Mouse (Mus musculus) cerebellum, postnatal 14 days (tissue): ENCODE measurements around the gene Fam20a.
A peak's percentile ranks its signal among the peaks of the same experiment; 100 is the strongest.

Source experiments
- DNase-seq, 2 experiments: peaks; one replicate each; pipeline ENCODE4 v3.0.0; 2021; ENCODE audit warnings: mixed read lengths in 2 of 2

The Fam20a gene

DNA sequence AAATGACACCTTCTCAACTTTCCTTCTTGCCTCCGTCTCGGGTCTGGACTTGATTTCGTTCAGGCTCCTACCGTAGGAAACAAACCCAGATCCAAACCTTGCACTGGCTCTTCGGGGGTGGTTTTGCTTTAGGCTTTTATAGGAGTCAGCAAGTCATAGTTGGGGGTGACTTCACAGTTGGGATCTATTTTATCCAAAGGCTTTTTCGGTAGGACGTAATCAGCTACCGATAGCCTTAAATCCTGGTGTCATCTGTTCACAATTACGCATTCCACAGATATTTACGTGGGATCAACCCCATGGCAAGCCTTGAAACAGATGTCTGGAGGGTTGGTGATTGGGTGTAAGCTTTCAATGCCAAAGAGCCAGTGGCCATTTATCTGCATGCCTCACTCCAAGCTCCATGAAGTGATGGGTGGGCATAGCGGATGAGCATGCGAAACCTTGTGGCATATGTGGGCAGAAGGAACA lies 6.7 kb downstream of the Fam20a start:
- DNase-seq: no peak

DNA sequence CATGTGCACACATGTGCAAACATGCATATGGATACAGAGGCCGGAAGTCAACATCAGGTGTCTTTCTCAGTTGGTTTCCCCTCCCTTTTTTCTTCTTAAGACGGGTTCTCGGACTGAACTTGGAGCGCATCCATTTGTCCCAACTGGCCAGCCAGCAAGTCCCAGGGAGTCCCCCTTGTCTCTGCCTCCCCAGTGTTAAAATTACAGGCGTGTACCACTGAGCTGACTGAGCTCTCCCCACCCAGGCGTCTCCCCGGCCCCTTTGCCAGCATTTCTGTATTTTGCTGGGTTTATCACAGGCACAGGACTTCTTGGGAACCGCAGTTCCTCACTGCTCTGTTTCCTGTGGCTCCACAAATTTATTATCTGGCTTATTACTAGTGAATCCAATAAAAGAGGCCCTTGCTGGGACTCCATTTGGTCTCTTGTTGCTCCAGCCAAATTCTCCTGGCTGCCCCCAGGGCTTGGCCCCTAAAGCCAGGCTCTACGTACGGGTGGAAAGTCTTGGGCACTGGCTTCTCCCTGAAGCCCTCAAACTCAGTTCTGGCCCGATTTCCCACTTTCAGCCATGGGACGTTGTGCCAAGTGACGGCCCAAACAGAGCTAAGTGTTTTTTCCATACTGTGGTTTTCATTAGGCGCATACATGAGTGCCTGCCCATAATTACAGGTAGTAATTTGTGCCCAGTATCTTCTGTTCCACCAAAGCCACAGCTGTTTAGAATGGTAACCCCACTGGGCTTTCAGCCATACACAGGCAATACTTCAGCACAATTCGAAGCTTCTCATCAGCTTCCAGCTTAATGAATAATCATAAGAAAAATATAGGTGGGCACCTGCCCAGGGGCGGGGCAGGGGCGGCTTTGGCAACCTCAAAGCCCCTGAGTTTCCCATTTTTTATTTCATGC lies 7.5 kb downstream of the Fam20a start:
- DNase-seq: peak; percentile 46 to 69

DNA sequence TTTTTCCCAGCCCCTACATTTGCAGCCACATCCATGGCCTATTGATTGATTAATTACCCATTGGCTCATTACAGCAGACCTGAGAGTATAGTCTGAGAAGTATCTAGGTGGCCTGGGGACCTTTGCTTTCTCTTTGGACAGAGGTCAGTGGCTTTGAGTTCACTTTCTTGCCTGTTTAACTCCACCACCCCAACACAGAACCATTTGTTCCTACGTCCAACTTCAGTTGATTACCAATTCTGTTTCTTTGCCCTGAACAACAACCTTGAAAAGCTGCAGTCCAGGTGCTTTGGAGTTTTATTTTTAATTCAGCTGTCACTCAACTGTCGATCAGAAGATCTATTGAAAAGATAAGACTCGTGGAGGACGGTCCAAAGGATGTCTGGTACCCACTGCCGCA lies 12.6 kb downstream of the Fam20a start:
- DNase-seq: no peak

DNA sequence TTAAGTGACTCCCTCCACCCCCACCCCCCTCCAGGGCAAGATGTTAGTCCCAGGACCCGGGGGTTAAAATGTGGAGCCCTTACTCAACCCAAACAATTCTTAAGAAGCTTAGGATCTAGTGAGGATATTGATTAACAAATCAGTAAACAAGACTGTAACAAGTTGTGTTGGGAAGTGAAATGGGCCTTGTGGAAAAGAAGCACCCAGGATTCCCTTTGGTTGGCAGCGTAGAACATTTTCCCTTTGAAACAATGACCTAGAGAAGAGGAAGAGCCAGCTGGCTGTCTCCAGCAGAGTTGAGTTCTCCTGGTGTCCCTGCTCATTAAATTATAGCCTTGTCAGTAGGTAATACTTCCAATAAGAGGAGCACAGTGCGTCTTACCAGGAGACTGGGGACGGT lies 13.3 kb downstream of the Fam20a start:
- DNase-seq: no peak

DNA sequence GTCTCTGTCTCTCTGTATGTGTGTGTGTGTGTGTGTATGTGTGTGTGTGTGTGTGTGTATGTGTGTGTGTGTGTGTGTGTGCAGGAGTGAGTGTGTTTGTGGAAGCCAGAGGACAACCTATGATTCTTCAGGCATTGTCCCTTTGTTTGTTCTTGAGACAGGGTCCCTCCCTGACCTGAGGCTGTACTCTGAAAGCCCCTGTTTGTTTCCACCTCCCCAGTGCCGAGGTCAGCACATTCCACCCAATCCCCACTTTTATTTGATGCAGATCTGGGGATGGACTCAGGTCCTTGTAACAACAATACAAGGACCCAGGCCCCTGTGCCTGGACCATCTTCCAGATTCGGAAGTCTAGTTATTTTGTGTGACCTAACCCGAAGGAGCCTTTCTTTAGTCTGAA lies 14.6 kb downstream of the Fam20a start:
- DNase-seq: no peak

DNA sequence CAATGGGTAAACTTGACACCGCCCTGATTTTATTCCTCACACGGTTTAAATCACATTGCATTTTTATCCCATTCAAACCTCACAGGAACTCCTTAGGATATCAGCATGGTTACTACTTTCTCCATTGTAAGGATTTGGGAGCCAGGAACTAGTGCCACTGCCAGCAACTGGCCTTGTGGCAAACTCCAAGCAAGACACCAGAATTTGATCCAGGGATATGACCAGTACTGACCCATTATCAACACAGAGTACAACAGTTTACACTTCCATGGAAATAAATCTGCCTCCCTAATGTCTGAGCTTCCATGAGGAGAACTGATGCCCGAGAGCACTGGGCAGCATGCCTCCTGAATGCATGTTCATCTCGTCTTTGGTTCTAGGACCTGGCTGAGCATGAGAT lies 15.5 kb downstream of the Fam20a start:
- DNase-seq: no peak

DNA sequence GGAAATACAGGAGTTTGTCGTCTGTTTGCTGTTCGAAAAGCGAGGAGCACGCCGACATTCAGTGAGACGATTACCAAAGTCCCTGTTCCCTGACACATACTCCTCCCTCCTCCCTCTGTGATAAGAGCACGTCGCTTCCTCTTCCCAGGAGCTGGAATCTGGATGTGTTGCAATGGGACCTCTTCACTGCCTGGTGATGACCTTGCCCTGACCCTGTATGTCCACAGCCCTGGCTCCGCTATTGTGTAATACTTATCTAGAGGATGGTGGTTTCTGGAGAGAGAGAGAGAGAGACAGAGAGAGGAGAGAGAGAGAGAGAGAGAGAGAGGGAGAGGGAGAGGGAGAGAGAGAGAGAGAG lies 16.0 kb downstream of the Fam20a start:
- no peak for DNase-seq

DNA sequence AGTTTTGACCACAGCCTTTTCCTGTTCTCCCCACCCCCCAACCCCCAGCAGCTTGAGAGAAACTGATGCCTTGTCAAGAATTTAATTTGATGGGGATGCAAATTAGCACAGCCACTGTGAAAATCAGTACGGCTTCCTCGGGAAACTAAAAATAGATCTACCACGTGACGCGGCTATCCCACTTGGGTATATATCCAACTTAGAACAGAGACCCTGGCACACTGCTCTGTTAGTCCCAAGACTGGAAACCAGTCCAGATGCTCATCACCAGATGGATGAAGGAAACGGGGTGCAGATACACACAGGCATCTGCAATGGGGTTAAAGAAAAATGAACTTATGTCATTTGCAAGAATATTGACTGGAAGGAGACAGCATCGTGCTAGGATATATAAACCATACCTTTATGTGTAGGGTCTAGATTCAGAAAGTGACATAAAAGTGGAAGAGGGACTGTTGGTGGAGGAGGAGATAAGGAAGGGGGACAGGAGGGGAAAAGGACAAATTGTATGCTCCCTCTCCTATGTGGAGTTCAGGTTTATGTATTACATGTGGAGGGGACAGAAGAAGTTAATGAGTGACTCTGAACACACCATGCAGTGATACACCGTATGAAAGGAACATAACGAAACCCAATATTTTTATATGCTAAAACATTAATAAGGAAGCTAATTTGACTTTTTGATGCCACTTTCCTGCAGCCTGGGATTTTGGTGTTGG lies 16.6 kb downstream of the Fam20a start:
- no peak for DNase-seq

DNA sequence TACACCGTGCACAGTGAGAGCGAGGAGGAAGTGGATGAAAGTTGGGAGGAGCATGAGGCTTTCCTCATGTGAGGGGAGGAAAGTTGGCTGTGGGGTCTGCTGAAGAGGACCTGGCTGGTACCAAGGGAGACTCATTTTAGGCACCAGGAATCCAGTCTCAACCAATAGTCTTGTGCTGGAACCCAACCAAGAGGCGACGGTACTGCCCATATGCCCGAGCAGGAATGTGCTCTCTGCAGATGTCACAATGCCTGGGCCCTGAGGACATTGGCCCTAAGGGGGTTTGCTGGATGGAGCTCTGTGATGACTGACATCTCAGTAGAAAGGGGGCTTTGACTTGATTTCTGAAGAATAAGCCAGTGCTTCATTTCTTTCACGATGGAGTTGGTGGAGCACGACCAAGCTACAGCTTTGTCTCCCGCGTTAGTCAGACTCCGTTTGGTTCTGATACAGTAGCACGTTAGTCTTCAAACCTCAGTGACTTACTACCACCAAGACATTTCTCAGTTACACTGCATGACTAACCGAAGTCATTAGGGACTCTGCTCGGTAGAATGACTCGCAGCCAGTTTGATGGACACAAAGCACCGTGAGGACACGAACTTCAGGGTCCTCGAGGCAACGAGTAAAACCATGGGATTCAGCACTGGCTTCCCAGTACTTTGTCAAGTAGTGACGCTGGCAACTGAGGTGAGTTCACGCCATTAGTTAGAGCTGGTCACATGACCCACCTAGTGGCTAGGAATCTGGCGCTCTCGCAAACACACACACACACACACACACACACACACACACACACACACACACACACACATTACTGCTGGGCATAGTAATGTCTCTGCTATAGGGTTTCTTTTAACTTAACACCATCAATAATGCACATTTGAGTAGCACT lies 17.5 kb downstream of the Fam20a start:
- DNase-seq: no peak

DNA sequence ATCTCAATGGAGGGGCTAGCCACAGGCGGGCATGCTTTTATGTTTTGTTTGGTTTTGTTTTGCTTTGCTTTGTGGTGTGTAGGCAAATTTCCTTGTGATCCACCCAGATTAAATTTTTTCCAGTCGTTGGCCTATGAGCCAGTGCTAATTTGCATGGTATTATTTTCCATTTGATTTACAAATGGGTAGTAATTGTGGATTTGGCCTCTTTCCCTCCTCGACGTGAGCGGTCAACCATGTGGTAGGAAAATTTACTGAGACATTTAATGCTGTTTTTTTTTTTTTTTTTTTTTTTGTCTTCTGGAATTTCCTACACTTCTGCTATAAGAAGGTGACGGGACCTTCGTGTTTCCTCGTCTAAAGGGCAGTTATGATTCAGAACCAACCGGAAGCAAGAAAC lies 18.2 kb downstream of the Fam20a start:
- no peak for DNase-seq

DNA sequence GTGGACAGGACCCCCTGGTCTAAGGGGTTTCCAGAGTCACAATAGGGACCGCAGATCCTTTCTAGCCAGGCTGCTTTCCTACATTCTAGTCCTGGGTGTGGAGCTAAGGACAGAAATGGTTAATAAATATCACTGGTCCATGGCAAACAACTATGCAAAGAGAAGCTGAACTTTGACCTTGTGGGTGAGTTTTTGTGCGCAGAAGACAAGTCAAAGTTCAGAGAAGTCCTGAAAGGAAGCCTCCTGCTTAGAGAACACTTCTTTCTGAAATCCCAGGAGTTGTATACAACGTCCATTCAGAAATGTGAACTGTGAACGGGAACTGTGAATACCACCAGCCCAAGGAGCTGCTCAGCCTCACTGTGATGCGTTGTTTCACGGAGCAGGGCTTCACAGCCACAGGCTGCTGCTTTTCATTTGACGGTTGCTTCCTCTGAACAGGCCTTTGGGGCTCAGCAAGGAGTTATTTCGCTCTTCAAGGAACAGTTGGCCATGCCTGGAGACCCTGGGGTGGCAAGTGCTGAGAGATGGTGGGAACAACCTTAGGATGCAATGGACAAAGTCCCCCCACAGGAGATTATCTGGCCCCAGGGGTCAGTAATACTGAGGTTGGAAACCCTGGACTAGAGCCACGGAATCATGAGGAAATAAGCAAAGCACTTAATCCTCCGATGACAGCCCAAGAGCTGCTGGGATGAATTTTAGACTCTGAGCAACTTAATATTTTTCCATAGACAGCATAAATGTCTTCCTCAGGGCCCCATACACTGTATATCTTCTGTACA lies 19.9 kb downstream of the Fam20a start:
- no peak for DNase-seq

DNA sequence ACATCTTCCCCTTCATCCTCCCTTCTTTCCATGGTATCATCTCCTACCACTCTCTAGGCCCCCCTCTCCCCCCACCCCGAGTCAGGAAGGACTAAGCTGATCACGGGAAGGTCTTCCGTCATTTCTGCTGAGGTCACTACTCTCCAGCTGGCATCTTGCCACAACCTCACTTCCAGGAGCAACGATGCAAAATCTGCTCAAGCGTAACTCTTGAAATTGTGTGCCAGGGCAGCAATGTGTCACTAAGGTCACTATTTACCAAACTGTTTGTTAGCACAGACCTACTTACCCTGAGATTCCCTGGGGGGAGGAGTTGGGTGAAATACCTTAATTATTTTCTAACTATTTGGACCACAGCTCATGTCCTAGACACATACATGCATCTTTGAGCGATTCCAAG lies 21.3 kb downstream of the Fam20a start:
- peak; percentile 31 to 54 for DNase-seq

DNA sequence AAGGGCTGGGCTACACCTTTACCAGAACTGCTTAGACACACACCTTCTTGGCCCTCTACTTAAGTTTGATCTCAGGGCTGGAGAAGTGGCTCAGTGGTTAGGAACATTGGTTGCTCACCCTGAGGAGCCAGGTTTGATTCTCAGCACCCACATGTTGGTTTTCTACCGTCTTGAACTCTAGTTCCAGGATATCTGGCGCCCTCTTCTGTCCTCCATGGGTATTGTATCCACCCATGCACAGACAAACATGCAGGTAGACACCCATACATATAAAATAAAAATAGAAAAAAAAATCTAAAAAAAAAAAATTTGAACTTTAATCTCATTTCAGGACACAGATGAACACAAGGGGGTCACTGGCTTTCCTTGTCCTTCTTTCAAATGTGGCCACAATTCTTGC lies 22.3 kb downstream of the Fam20a start:
- no peak for DNase-seq

DNA sequence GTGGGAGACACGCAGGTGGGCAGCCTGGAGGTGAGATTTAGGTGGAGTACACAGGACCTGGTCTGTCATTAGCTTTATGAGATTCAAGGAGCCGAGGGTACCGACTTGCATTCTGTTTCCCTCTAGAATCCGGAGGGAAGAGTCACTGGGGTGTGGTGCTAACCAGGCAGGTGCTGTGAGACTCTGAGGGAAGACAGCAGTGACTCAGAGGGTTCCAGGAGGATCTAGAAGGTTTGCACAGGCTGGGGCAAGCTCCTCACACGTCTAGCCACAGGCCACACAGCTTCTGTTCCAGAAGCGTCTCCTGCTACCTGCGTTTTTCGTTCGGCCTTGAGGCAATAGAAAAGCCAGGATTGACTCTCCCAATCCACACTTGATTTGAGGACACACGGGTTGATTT lies 23.3 kb downstream of the Fam20a start:
- no peak for DNase-seq

DNA sequence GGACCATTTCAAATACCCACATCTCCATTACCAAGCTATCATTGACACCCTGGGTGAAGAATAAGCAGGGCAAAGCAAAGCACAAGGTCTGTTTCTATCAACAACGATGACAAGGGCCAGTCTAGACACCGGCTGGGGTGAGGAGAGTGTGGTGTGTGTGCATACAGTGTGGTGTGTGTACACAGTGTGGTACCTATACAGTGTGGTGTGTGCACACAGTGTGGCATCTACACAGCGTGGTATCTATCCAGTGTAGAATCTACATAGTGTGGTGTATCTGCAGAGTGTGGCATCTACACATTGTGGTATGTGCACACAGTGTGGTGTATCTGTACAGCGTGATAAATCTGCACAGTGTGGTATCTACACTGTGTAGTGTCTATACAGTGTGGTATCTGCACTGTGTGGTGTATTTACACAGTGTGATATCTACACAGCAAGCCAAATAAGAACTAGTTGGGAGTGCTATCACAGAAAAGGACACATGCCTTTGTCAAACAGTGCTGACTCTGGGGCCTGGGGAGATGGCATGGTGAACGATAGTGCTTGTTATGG lies 24.9 kb downstream of the Fam20a start:
- DNase-seq: no peak

DNA sequence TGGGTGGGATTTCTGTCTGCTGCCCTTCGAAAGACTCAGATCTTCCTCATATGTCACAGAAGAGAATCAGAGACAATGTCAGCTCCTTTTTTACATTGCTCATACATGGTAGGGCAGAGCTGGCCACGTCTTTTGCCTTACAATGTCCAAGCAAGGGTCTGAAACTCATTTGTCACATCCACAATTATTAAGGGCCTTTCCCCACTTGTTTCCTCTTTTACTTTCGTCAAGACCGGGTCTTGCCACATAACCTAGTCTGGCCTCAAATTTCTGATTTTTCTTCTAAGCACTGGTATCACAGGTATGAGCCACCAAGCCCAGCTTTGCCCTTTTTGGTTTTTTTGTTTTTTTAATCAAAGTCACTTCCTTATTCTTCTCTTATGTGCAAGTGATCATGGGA lies 25.6 kb downstream of the Fam20a start:
- no peak for DNase-seq

DNA sequence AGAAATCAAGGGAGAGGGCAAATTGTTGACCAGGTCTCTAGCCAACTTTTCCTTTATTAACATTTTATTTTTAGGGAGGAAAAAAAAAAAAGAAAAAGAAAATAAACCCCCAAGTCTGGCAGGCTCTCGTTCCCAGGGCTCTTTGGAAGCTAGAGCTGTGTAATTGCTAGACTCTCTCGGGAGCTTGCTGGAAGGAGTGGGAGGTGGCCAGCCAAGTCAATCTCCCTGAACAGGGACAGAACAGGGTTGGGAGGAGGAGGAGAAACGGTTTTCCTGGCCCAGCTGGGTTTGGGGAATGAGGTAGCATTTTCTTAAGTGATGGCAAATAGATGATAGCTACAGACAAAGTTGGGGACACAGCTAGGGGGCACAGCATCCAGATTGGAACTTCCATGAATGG lies 29.3 kb downstream of the Fam20a start:
- DNase-seq: no peak

DNA sequence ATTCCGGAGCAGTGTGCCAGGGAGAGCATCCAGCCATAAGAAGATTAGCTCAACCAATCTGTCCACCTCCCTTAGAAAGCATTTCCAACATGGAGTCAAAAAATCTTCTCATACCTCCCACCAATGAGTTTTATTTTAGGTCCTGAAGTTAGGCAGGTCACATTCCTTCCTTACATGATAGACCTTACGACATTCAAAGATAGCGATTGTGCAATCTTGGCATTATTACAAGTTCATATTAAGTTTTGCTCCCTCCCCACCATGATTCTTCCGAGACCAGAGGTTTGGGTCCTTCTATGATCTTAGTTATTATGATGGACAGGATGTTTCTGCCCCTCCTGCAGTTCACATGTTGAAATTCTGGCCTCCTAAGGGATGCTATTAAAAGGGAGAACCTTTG lies 32.5 kb downstream of the Fam20a start:
- DNase-seq: no peak

DNA sequence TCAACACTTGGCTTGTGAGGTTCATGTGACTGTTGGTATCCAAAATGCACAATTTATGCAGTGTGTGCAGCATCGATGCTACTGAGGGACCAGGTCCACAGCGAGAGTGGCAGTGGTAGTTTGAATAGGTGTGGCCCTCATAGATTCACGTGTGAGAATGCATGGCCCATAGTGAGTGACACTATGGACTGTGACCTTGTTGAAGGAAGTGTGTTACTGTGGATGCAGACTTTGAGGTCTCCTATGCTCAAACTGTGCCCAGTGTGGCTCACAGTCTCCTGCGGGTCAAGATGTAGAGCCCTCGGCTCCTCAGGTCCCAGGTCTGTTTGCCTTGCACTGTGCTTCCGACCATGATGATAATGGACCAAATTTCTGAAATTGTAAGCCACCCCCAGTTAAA lies 39.9 kb downstream of the Fam20a start:
- no peak for DNase-seq

DNA sequence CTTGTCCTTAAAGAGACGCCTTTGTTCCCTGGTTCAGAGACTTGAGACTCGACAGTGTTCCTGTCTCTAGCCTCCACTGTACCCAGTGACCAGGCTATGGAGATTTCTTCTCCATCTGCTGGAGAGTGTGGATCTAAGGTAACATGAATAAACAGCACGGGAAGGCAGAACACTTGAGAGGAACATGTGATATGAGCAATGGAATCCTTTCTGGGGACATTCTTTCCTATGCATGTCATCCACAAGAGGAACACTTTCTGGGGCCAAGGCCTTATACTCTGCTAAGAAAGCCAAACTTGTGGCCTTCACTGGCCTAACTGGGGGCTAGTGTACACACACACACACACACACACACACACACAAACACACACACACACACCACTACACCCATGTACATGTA lies 40.5 kb downstream of the Fam20a start:
- no peak for DNase-seq

DNA sequence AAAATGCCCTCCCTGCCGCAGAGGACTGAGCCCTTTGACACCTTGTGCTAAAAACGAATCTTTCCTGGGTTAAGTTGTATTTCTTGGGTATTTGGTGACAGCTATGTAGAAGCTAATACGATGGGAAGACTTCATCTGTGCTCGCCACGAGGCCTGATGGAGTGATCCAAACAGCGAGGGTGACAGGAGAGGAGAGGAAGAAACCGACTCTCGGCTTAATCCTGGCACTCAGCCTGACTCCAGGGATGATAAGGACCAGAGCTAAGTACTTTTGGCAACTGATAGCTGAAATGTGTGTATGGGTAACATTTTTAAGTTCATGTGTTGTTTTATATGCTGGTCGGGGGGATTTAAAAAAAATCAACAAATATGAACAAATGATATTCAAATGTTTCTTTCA lies 41.1 kb downstream of the Fam20a start:
- DNase-seq: no peak

DNA sequence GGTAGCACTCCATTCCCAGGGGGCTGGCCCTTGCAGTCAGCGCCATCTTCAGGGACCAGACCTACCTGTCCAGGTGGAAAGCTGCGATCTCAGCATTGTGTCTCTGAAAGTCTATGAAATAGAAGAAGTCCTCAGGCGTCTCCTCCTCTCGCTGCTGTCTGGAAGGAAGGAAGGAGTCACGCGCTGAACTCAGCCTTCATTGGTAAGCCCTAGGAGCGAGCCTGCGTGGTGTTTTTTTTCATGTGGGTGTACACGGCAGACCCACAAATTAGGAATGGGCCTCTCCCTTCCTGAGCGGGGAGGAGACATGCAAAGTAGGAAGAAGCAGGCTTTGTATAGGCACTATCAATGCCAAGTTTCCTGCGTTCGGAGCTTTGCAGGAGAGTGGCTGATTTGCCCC lies 43.8 kb downstream of the Fam20a start:
- DNase-seq: no peak
